Mouse (Mus musculus): ENCODE measurements around the gene Plpp7.

GRCm38 (mm10) chr2:32095351-32096121 is at the start of gene Plpp7:
- TF ChIP-seq CTCF (IDR thresholded peaks at IDR 0.05; ENCODE audit: extremely low read depth, insufficient read length, insufficient replicate concordance, low read depth, low read length) (no peak), POLR2A (IDR thresholded peaks at IDR 0.05; ENCODE audit: low read depth, low read length) (no peak)
